Mouse (Mus musculus): ENCODE data around the gene Slc13a5.

Gene Slc13a5

GRCm38 (mm10) chr11:72205256-72205655 is 61.8 kb downstream of the Slc13a5 start:
- DNase-seq (ENCODE audit: low spot score) = no peak

DNA sequence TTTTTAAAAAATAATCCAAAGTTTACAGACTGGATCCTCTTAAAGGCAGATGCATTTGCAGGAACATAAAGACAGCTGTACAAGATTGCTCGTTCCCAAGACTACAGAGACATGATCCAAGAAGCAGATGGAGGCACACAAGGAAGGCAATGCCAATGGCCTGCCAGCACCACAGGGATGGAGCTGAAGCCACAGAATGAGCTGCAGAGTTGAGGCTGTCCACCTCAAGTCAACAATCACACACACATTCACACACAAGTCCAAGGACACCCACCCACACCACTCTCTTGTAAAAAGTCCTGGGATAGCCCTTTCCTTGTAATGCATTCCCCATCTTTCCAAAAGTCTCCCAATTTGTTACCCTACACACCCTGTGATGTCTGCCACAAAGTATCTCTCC is 63.6 kb downstream of the Slc13a5 start:
- no peak for DNase-seq (ENCODE audit: low spot score)

DNA sequence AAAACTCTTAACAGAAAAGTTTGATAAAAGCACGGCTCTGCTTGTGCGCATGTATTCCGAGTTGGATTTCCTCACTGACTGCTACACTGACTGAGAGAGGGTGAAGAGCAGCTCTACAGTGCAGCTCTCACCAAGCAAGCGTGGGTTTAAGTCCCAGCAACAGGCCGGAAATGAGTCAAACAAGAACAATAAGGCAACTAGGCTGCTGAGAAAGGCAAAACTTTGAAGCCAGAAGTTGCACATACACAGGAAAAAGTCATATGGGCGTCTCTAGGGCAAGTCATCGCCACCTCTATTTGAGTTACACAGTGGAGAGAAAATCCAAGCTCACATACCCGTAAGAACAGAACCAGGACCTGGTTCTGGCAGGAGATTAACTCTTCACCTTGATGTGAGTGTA is 70.5 kb downstream of the Slc13a5 start:
- DNase-seq (ENCODE audit: low spot score) = no peak

DNA sequence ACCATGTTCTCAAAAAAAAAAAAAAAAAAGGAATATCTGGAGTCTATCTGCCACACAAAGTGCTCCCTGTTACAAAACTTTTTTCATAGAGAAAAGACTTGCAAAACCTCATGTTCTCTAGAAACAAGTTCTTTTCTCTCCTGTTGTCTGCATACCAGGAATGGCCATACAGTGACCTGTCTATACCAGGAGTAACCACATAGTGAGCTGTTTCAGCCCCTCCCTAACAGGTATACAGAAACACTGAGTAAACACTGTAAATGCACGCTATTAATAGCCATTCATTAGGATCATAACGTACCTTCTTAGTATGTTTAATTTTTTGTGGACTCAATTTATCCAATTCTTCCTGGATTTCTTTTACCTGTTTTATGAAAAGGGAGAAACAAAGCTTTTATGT is 72.8 kb downstream of the Slc13a5 start:
- DNase-seq (ENCODE audit: low spot score) = no peak

All from ovary, postnatal 14 days (tissue).